Mouse (Mus musculus) CH12.LX (cell line): Measurements from ENCODE around the gene Ranbp9. TPM values are rescaled to one million over a fixed set of nuclear protein-coding genes. Genes with fewer than 3 reads are reported as not detected.

ENCODE experiments used
- DNase-seq: peaks from one replicate; pipeline ENCODE4 v3.0.0-alpha.2; 2013; ENCODE audit errors: extremely low read depth
- H3K27ac ChIP-seq: 2 replicates; pipeline ENCODE4 v1.5.1; 2012; ENCODE audit warnings: low read depth, mild to moderate bottlenecking, control low read depth, moderate library complexity; ENCODE audit not compliant: insufficient read depth
- H3K27me3 ChIP-seq: replicated peaks from 2 replicates; pipeline ENCODE3; 2012; ENCODE audit warnings: inconsistent platforms
- H3K36me3 ChIP-seq, 2 experiments: replicated peaks in 1 of 2; 2 replicates each; pipeline versions ENCODE3 to v1.6.1; 2012; ENCODE audit warnings: inconsistent platforms in 1 of 2, low read length in 1 of 2, mild to moderate bottlenecking in 1 of 2, mixed read lengths in 1 of 2, moderate library complexity in 1 of 2; ENCODE audit not compliant: control insufficient read depth in 1 of 2, insufficient read depth in 1 of 2
- H3K4me1 ChIP-seq, 2 experiments: 2 replicates each; pipeline ENCODE4 v1.6.1; 2012; ENCODE audit warnings: inconsistent platforms in 1 of 2, moderate library complexity in 1 of 2; ENCODE audit not compliant: insufficient read depth in 2 of 2, control insufficient read depth in 1 of 2
- H3K4me2 ChIP-seq: 2 replicates; pipeline ENCODE4 v1.6.1; 2012; ENCODE audit warnings: low read depth, mild to moderate bottlenecking, control low read depth; ENCODE audit not compliant: poor library complexity, insufficient read depth, severe bottlenecking
- H3K4me3 ChIP-seq, 3 experiments: fragments of 150-350 bp in 1 of 3; sonication (generic) in 1 of 3; replicated peaks in 1 of 3; 2 replicates each; pipeline versions ENCODE3 to v1.5.1; 2011 to 2012; ENCODE audit warnings: low read depth in 2 of 3, low read length in 2 of 3, mild to moderate bottlenecking in 2 of 3, moderate library complexity in 2 of 3, control low read depth in 1 of 3, improper control_type of control experiment in 1 of 3, inconsistent platforms in 1 of 3, mixed read lengths in 1 of 3; ENCODE audit not compliant: poor library complexity in 1 of 3
- H3K79me2 ChIP-seq: replicated peaks from 2 replicates; pipeline ENCODE4 v1.6.1; 2012; ENCODE audit warnings: mild to moderate bottlenecking, moderate library complexity; ENCODE audit not compliant: control insufficient read depth, poor library complexity, insufficient read depth, severe bottlenecking; ENCODE audit errors: extremely low read depth
- H3K9ac ChIP-seq: 2 replicates; pipeline ENCODE4 v1.6.1; 2012; ENCODE audit warnings: low read depth, mild to moderate bottlenecking, control low read depth, moderate library complexity; ENCODE audit not compliant: insufficient read depth
- H3K9me3 ChIP-seq: replicated peaks from 2 replicates; pipeline ENCODE3; 2012; ENCODE audit warnings: low read length, inconsistent platforms, mixed read lengths
- BHLHE40 ChIP-seq: IDR thresholded peaks from 2 replicates; pipeline ENCODE4 v1.6.1; 2011; ENCODE audit warnings: mild to moderate bottlenecking, low read depth, low read length, improper control_type of control experiment
- CHD2 ChIP-seq: IDR thresholded peaks from 2 replicates; pipeline ENCODE4 v1.6.1; 2011; ENCODE audit warnings: low read length, improper control_type of control experiment
- ETS1 ChIP-seq: conservative IDR thresholded peaks from 2 replicates; pipeline ENCODE4 v1.6.1; 2012; ENCODE audit warnings: low read depth, mild to moderate bottlenecking, inconsistent platforms, low read length, improper control_type of control experiment, moderate library complexity
- IRF4 ChIP-seq: IDR thresholded peaks from 2 replicates; pipeline ENCODE4 v1.6.1; 2014; ENCODE audit warnings: low read depth, mild to moderate bottlenecking, inconsistent platforms, low read length, improper control_type of control experiment
- KAT2A ChIP-seq: IDR thresholded peaks from 2 replicates; pipeline ENCODE4 v1.6.1; 2012; ENCODE audit warnings: low read length, improper control_type of control experiment, inconsistent platforms; ENCODE audit not compliant: insufficient replicate concordance
- MAFK ChIP-seq: IDR thresholded peaks from 2 replicates; pipeline ENCODE4 v1.6.1; 2011; ENCODE audit warnings: low read length, improper control_type of control experiment; ENCODE audit not compliant: insufficient replicate concordance
- MEF2A ChIP-seq: IDR thresholded peaks from 2 replicates; pipeline ENCODE4 v1.6.1; 2014; ENCODE audit warnings: low read depth, mild to moderate bottlenecking, inconsistent platforms, low read length, improper control_type of control experiment, borderline replicate concordance
- MXI1 ChIP-seq: IDR thresholded peaks from 2 replicates; pipeline ENCODE4 v1.6.1; 2011; ENCODE audit warnings: mild to moderate bottlenecking, low read depth, low read length, improper control_type of control experiment
- MYC ChIP-seq: IDR thresholded peaks from 2 replicates; pipeline ENCODE4 v1.6.1; 2011; ENCODE audit warnings: low read depth, mild to moderate bottlenecking, improper control_type of control experiment, low read length
- NRF1 ChIP-seq: IDR thresholded peaks from 2 replicates; pipeline ENCODE4 v1.6.1; 2014; ENCODE audit warnings: low read depth, mild to moderate bottlenecking, inconsistent platforms, low read length, improper control_type of control experiment, moderate library complexity
- PAX5 ChIP-seq: IDR thresholded peaks from 2 replicates; pipeline ENCODE4 v1.6.1; 2012; ENCODE audit warnings: low read length, inconsistent platforms, mixed read lengths
- RAD21 ChIP-seq: IDR thresholded peaks from 2 replicates; pipeline ENCODE4 v1.6.1; 2011; ENCODE audit warnings: low read depth, mild to moderate bottlenecking, low read length, improper control_type of control experiment, moderate library complexity
- SIN3A ChIP-seq: IDR thresholded peaks from 2 replicates; pipeline ENCODE4 v1.6.1; 2012; ENCODE audit warnings: low read length, improper control_type of control experiment, inconsistent platforms
- SMC3 ChIP-seq: IDR thresholded peaks from 2 replicates; pipeline ENCODE4 v1.6.1; 2011; ENCODE audit warnings: low read depth, low read length, improper control_type of control experiment
- TCF12 ChIP-seq: IDR thresholded peaks from 2 replicates; pipeline ENCODE4 v1.6.1; 2014; ENCODE audit warnings: low read depth, mild to moderate bottlenecking, inconsistent platforms, low read length, improper control_type of control experiment
- UBTF ChIP-seq: IDR thresholded peaks from 2 replicates; pipeline ENCODE4 v1.6.1; 2012; ENCODE audit warnings: low read depth, mild to moderate bottlenecking, inconsistent platforms, low read length, improper control_type of control experiment, moderate library complexity
- USF2 ChIP-seq: conservative IDR thresholded peaks from 2 replicates; pipeline ENCODE4 v1.6.1; 2011; ENCODE audit warnings: low read depth, low read length, improper control_type of control experiment
- ZC3H11A ChIP-seq: IDR thresholded peaks from 2 replicates; pipeline ENCODE4 v1.6.1; 2012; ENCODE audit warnings: low read depth, mild to moderate bottlenecking, inconsistent platforms, low read length, improper control_type of control experiment
- ZNF384 ChIP-seq: IDR thresholded peaks from 2 replicates; pipeline ENCODE4 v1.6.1; 2012; ENCODE audit warnings: low read depth, low read length, improper control_type of control experiment, inconsistent platforms
- dilution Hi-C: fragments of 300-500 bp; cut with MboI; formaldehyde crosslinking; loops from 2 replicates; pipeline ENCODE4 v1.14.3; 2020; ENCODE audit warnings: low sequenced_read_pairs; ENCODE audit not compliant: extremely low pct_unique_long_range_greater_than_20kb, extremely low pct_ligation_motif_present
- in situ Hi-C: fragments of 300-500 bp; cut with MboI; formaldehyde crosslinking; loops from 3 replicates; pipeline ENCODE4 v1.14.3; 2019; ENCODE audit warnings: low sequenced_read_pairs, low pct_ligation_motif_present, low pct_unique_long_range_greater_than_20kb, mixed read lengths
- polyA plus RNA-seq: library from polyadenylated mRNA; unstranded; fragments of >175 nt; gene quantifications from 2 replicates; pipeline ENCODE4 v1.2.1, GENCODE M21; 2012; ENCODE audit warnings: low read depth; ENCODE audit not compliant: insufficient read length
- total RNA-seq, 2 experiments: library from RNA; depleted of rRNA; stranded (reverse); fragments of 300-350 nt in 1 of 2; fragments of >200 nt in 1 of 2; gene quantifications; 2 replicates each; pipeline ENCODE4 v1.2.3; 2012 to 2014

Ranbp9 gene
- total and polyA plus RNA-seq, 3 experiments, result 22.0 to 37.6 (median 31.8) TPM

DNA sequence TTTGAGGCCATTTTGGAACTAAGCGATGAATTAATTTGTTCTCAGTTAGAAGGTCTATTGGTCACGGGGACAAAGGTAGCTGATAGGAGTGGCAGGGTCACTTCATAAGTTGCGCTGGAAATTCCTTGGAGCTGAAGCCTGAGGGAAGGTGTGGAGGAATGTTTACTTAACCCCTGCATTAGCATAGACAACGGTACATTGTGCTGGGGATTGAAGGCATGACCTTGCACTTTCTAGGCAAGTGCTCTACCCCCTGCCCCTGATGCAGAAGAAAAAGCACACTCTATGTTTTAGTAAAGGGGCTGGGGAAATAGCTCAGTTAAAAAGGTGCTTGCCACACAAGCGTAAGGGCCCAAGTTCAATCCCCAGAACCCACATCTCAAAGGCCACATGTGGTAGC is 45.2 kb upstream of the Ranbp9 start:
- dilution Hi-C loops (no loop called here), in situ Hi-C loops (no loop called here)
- H3K4me2 ChIP-seq, result no peak overlapping the region
- TF ChIP-seq CHD2, result no peak
- TF ChIP-seq UBTF, result no peak
- no peak for TF ChIP-seq USF2
- no peak for TF ChIP-seq NRF1
- TF ChIP-seq PAX5, result no peak
- no peak for TF ChIP-seq ZC3H11A
- TF ChIP-seq MAFK, result no peak
- H3K79me2 ChIP-seq, result no peaks in the 10 kb centered on the region
- H3K27ac ChIP-seq, result no peak overlapping the region
- no peaks in the 10 kb centered on the region for H3K27me3 ChIP-seq
- H3K36me3 ChIP-seq, result no peaks in the 10 kb centered on the region
- H3K9me3 ChIP-seq, result peaks cover 4% of the 10 kb centered on the region
- DNase-seq, result no peak
- no peak overlapping the region for H3K4me3 ChIP-seq
- no peak overlapping the region for H3K9ac ChIP-seq
- no peaks in the 10 kb centered on the region for H3K4me1 ChIP-seq

DNA sequence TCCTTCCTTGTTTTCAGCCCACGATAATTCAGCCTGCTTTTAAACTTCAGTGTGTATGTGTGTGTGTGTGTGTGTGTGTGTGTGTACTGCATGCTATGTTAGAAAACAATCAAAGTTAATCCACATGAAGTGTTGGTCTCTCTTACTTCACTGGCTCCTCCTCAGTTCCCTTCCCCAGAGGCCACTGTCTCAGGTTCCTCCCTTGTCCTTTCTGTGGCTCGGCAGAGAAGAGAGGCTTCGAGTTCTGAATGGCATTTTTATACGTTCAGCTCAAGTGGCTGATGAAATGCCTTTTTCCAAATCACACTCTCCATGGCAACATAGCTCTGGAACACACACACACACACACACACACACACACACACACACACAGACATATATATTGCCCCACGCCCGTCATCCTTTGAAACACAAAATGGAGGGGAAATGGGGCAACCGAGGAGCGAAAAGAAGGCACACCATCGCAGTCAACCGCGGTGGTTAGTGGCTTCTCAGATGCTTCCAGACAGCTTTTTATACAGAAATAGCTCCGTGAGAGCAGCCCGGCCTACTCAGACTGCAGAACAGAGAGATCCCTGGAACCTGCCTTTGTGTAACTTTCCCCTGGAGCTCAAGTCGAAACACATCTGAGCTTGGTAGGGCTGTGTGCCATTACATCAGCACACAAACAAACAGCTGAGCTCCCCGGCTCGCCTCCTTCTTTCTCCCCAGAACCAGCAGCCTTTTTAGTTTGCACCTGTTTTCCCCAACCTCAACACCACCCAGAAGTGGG is 44.5 kb upstream of the Ranbp9 start:
- Histone ChIP-seq H3K27me3 (no peaks in the 10 kb centered on the region), H3K79me2 (no peaks in the 10 kb centered on the region)
- dilution Hi-C loops, result no loop called here
- no peak for DNase-seq
- TF ChIP-seq MEF2A, result no peak
- TF ChIP-seq SMC3, result no peak
- TF ChIP-seq CHD2, result no peak
- no peak for TF ChIP-seq ZNF384
- TF ChIP-seq KAT2A, result no peak
- no peak for TF ChIP-seq TCF12
- no peak for TF ChIP-seq USF2
- TF ChIP-seq IRF4, result no peak
- TF ChIP-seq ETS1, result no peak
- no peak for TF ChIP-seq SIN3A
- TF ChIP-seq BHLHE40, result no peak
- no peak for TF ChIP-seq MYC
- TF ChIP-seq RAD21, result no peak
- TF ChIP-seq MXI1, result no peak
- TF ChIP-seq, all 38 proteins: peak for 0
- Histone ChIP-seq H3K9me3 (peaks cover 4% of the 10 kb centered on the region), H3K36me3 (no peaks in the 10 kb centered on the region), H3K4me2 (no peak overlapping the region), H3K9ac (no peak overlapping the region), H3K4me3 (no peak overlapping the region), H3K4me1 (no peaks in the 10 kb centered on the region), H3K27ac (no peak overlapping the region)
- in situ Hi-C loops, result no loop called here
